Mouse (Mus musculus) erythroblast, embryonic 14.5 days (primary cell): Measurements from ENCODE around the gene Xlr5c. TPM values are rescaled to one million over a fixed set of nuclear protein-coding genes. Genes with fewer than 3 reads are reported as not detected.
"Not testable (repeated sequence)": the region's sequence is repeated elsewhere in the genome, so short reads cannot be mapped to it uniquely, and the experiment has no call there.

ENCODE experiments used
- H3K27me3 ChIP-seq: 2 replicates; pipeline ENCODE4 v1.6.1; 2012; ENCODE audit warnings: inconsistent platforms; ENCODE audit not compliant: control insufficient read depth
- H3K36me3 ChIP-seq: 2 replicates; pipeline ENCODE4 v1.6.1; 2012; ENCODE audit warnings: mild to moderate bottlenecking, inconsistent platforms; ENCODE audit not compliant: control insufficient read depth
- H3K4me1 ChIP-seq: 2 replicates; pipeline ENCODE4 v1.6.1; 2012; ENCODE audit warnings: inconsistent platforms; ENCODE audit not compliant: control insufficient read depth
- H3K4me3 ChIP-seq: replicated peaks from 2 replicates; pipeline ENCODE3; 2012; ENCODE audit warnings: moderate library complexity, mild to moderate bottlenecking, inconsistent platforms
- H3K9me3 ChIP-seq: 2 replicates; pipeline ENCODE4 v1.6.1; 2012; ENCODE audit warnings: low read length, inconsistent platforms, mixed read lengths; ENCODE audit not compliant: control insufficient read depth
- GATA1 ChIP-seq: IDR thresholded peaks from 2 replicates; pipeline ENCODE4 v1.6.1; 2012; ENCODE audit warnings: low read length, inconsistent platforms, mixed read lengths
- TAL1 ChIP-seq: IDR thresholded peaks from 3 replicates; pipeline ENCODE4 v1.6.1; 2012; ENCODE audit warnings: low read length, inconsistent platforms, mixed read lengths
- polyA plus RNA-seq: library from polyadenylated mRNA; stranded (reverse); fragments of >175 nt; gene quantifications from 2 replicates; pipeline ENCODE4 v1.2.3, GENCODE M21; 2012

Xlr5c gene
- polyA plus RNA-seq, result not detected in 2 replicates

DNA sequence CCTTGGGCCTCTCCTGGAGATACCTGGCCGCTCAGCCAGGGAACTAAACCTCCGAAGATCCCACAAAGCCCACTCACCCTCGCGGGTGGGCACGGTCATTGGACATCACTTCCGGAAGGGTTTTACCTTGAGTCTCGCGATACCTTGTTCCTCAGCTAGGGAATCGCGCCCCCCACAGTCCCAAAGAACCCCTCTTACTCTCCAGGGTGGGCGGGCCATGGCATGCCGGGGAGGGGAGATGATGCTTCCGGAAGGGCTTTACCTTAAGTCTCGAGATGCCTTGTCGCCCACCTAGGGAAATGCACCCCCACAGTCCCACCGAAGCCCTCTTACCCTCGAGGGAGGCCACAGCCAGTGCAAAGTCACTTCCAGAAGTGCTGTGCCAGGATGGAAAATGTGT is at the start of gene Xlr5c, which contains the start of gene Xlr5a:
Xlr5c (minus strand) TSS at position 101 of the 400 bp plus-strand sequence.
Xlr5a (minus strand) TSS at position 101 of the 400 bp plus-strand sequence.
- H3K27me3 ChIP-seq, H3K36me3 ChIP-seq, H3K4me1 ChIP-seq, H3K9me3 ChIP-seq, H3K4me3 ChIP-seq: not testable (repeated sequence)

DNA sequence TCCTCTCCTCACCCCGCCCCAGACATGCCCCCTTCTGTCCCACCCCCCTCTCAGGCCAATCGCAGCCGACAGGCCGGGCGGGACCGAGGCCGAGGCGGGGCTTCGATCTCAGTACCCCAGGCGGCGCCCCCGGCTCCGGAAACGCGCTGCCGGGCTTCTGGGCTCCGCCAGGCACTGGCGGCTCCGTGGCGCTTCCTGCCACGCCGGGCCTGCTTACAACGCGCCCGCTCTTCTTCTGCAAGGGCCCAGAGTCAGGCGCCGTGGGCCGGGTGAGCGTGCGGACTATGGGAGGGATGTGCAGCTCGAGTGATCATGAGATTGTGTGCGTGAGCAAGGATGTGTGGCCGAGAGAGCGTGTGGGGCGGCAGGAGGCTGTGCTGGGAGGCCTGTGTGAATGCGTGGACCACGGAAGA is 49.7 kb upstream of the Xlr5c start, which contains the start of gene Zfp275:
Zfp275 (plus strand) TSS at position 139 of the 413 bp plus-strand sequence.
- no peaks in the 10 kb centered on the region for H3K36me3 ChIP-seq
- peak within 1 kb of the TSS; percentile 69 for H3K4me3 ChIP-seq
- H3K27me3 ChIP-seq, result peaks cover 4% of the 10 kb centered on the region
- peaks cover 3% of the 10 kb centered on the region; the same call in 1 of the 2 replicates for H3K9me3 ChIP-seq
- H3K4me1 ChIP-seq, result peaks cover 15% of the 10 kb centered on the region
- TF ChIP-seq TAL1 (no peak), GATA1 (no peak)

DNA sequence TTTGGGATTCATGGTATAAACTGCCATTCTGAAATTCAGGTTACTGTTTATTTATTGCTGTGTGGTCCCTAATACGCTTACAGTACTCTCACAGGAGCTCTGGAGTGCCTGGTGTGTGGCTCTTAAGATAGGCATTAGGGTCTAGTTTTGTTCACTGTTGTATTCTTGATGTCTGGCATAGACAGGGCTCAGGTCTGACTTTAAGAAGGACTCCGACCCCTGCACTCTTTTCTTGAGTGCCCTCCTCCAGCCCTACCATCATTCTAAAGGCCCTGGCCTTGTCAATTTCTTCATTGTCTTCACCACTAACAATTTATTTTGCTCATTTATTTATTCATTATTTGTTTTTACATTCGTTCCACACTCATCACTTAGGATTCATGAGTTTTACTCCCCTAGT is 49.3 kb upstream of the Xlr5c start:
- Histone ChIP-seq H3K36me3 (no peaks in the 10 kb centered on the region), H3K27me3 (peaks cover 4% of the 10 kb centered on the region), H3K9me3 (peaks cover 3% of the 10 kb centered on the region; the same call in 1 of the 2 replicates), H3K4me1 (peaks cover 15% of the 10 kb centered on the region), H3K4me3 (peak overlapping the region; percentile 69)
- no peak for TF ChIP-seq GATA1
- TF ChIP-seq TAL1, result no peak

DNA sequence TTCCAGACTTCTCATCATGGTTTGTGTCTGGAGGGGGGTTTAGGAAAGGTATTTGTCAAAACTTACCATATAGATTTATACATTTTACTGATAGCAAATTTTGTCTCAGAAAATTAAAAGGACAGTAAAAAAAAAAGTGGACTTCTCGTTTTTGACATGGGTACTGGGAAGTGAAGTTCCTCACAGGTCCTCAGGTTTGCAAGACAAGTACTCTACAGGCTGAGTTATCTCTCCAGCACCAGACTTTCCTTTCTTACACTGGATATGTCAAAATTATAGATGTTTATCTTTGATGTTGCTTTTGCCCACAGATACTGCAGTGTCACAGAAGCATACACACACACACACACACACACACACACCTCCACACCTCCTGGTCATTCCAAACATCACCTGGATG is 48.7 kb upstream of the Xlr5c start:
- Histone ChIP-seq H3K36me3 (no peaks in the 10 kb centered on the region), H3K9me3 (peaks cover 3% of the 10 kb centered on the region; the same call in 1 of the 2 replicates), H3K27me3 (peaks cover 4% of the 10 kb centered on the region), H3K4me1 (peaks cover 15% of the 10 kb centered on the region), H3K4me3 (no peak overlapping the region)
- no peak for TF ChIP-seq TAL1
- no peak for TF ChIP-seq GATA1

DNA sequence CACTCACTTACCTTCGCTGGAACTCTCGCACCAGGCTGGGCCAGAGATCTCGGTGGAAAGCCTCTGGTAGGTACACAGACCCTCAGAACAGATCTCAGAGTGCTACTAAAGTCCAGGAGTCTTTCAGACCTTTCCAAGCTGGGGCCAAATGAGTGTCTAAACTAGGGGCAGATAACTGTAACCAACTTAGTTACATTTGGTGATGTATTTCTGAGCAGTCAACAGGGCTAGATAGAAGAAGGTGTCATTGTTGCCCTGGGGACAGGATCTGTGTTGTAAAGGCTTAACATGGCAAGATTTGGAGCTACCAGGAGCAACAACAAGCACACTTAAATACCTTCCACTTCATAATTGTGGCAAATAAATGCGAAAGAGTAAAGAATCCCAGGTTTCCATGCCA is 44.0 kb upstream of the Xlr5c start, which contains the start of gene Gm45015:
Gm45015 (minus strand) TSS at position 101 of the 400 bp plus-strand sequence.
- peaks cover 5% of the 10 kb centered on the region; the same call in 1 of the 2 replicates for H3K27me3 ChIP-seq
- no peaks in the 10 kb centered on the region for H3K4me1 ChIP-seq
- no peaks in the 10 kb centered on the region for H3K36me3 ChIP-seq
- TF ChIP-seq TAL1 (no peak), GATA1 (no peak)
- H3K4me3 ChIP-seq, result no peak within 1 kb of the TSS
- no peaks in the 10 kb centered on the region for H3K9me3 ChIP-seq

DNA sequence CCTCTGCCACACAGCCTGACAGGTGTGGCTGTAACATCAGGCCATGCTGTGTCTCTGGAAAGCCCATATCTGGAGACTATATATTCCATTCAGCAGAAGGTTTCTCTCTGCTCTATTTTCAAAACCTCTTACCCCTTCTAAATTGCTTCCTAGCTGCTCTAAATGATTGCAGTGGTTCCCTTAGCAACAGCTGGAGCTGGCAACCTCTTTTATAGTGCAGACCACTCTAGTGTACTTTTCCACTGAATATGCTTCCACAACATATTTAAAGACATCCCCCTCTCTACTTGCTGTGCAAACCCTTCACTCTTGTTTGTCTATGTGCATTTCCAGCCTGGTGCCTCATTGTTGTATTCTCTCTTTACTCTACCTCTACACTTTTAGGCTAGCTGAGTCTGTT is 40.8 kb upstream of the Xlr5c start:
- no peaks in the 10 kb centered on the region for H3K36me3 ChIP-seq
- H3K27me3 ChIP-seq, result peaks cover 5% of the 10 kb centered on the region; the same call in 1 of the 2 replicates
- TF ChIP-seq TAL1 (no peak), GATA1 (no peak)
- no peak overlapping the region for H3K4me3 ChIP-seq
- no peaks in the 10 kb centered on the region for H3K4me1 ChIP-seq
- no peaks in the 10 kb centered on the region for H3K9me3 ChIP-seq

DNA sequence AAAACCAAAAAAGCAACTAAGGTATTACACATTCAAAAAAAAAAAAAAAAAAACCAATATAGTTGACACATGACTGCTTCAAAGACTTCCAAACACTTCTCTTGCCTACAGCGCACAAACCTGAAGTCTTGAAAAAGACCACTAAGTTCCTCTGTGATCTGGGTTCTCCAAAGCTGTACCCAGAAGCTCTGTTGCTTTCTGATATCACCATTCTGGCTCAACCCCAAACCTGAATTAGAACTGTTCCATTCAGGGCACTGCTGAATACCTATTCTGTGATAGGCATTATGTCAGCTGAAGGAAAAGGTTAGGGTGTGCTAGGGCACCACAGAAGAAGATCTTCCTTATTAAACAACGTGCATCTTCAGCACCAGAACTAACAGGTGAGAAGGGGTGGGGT is 34.4 kb upstream of the Xlr5c start:
- Histone ChIP-seq H3K4me3 (no peak overlapping the region), H3K27me3 (no peaks in the 10 kb centered on the region), H3K36me3 (no peaks in the 10 kb centered on the region), H3K4me1 (no peaks in the 10 kb centered on the region), H3K9me3 (no peaks in the 10 kb centered on the region)
- TF ChIP-seq TAL1, result no peak
- no peak for TF ChIP-seq GATA1

DNA sequence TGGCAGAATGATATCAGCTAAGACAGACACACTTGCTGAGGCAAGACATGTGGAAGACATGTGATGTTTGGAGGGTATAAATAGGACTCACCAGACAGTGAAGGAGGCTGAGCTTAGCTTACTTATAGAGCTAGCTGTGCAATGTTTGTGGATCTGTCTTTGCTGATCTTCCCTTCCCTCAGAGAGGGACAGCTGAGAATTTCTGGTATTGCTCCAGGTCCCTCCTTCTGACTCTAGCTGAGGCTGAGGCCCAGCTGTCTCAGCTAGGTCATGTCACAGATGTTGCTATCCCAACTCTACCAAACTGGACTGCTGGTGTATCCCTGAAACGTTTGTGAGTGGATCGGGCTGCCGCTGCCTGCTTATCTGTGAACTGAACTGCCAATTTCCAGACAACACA is 28.3 kb upstream of the Xlr5c start:
- TF ChIP-seq TAL1 (no peak), GATA1 (no peak)
- H3K9me3 ChIP-seq, result no peaks in the 10 kb centered on the region
- H3K27me3 ChIP-seq, result no peaks in the 10 kb centered on the region
- H3K4me3 ChIP-seq, result no peak overlapping the region
- H3K36me3 ChIP-seq, result no peaks in the 10 kb centered on the region
- H3K4me1 ChIP-seq, result no peaks in the 10 kb centered on the region

DNA sequence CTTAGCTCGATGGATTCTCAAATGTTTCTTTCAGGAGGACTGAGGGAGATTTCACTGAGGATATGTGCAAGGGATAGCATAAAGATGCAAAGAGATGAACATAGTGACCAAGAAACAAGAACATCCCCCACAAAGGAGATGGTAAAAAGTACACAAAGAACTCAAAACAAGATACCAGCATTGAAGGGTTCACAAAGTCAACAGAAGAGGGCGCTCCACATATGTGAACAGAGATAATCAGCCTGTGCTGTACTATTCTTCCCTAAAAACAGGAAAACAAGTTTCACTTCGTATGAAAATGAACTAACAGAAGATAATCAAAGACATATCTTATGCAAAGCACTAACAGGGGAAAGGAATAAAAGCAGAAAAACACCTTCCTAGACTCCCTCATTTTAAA is 19.7 kb upstream of the Xlr5c start:
- Histone ChIP-seq H3K4me3 (no peak overlapping the region), H3K4me1 (no peaks in the 10 kb centered on the region), H3K36me3 (no peaks in the 10 kb centered on the region), H3K9me3 (no peaks in the 10 kb centered on the region), H3K27me3 (no peaks in the 10 kb centered on the region)
- no peak for TF ChIP-seq GATA1
- no peak for TF ChIP-seq TAL1

DNA sequence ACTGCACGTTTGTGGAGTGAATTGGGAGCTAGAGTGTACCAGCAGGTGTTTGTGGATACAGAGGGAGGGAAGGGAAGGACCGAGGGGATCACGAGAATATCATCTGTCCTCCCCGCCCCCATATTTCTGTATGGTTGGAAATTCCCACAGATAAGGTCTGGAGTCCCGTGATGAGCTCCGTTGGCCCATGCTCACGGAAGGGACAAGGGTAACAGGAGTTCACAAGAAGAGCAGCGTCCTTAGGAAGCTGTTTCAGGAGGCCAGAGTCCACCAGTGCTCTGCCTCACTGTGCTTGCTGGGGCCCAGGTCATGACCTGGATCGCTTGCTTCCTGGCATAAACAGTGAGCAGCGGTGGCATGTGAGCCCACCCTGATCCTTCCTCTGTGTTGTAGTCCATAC is 3.0 kb upstream of the Xlr5c start:
- H3K36me3 ChIP-seq, H3K9me3 ChIP-seq, H3K4me1 ChIP-seq, H3K4me3 ChIP-seq, H3K27me3 ChIP-seq: not testable (repeated sequence)

DNA sequence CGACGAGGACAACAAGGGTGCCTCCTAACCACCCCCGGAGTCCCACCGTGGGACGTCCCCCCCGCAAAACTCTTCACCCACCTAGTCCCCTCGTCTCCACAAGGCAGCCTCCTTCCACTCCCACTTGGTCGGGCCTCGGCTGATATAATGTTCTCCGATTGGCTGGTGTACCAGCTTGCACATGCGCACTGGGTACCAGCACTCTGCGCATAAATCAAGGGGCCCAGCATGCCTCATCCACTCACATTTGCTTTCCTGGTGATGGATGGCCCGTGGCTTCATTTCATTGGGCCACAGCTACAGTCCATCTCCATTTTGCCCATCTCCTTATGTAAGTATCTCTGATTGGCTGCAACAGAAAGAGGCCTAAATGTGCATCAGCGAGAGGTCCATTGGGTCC is 27.5 kb downstream of the Xlr5c start, which contains the start of gene Xlr3c:
Xlr3c (minus strand) TSS at position 121 of the 400 bp plus-strand sequence.
- not testable (repeated sequence) for H3K36me3 ChIP-seq, H3K4me1 ChIP-seq, H3K27me3 ChIP-seq, H3K4me3 ChIP-seq, H3K9me3 ChIP-seq

DNA sequence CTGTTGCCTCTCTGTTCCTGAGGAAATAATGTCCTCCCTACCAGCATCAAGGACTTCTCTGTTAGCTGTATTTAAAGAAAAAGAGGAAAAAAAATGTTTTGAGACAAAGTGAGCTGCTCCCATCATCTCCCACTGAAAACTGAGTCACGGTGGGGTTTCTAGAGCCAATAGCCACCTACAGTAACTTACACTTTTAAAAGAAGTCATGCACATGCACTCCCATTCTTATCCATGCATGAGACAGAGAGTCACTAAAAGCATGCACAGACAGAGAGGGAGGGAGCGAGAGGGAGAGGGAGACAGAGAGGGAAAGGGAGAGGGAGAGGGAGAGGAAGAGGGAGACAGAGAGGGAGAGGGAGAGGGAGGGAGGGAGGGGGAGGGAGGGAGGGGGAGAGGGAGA is 30.3 kb downstream of the Xlr5c start:
- not testable (repeated sequence) for H3K4me3 ChIP-seq, H3K9me3 ChIP-seq, H3K4me1 ChIP-seq, H3K36me3 ChIP-seq, H3K27me3 ChIP-seq

DNA sequence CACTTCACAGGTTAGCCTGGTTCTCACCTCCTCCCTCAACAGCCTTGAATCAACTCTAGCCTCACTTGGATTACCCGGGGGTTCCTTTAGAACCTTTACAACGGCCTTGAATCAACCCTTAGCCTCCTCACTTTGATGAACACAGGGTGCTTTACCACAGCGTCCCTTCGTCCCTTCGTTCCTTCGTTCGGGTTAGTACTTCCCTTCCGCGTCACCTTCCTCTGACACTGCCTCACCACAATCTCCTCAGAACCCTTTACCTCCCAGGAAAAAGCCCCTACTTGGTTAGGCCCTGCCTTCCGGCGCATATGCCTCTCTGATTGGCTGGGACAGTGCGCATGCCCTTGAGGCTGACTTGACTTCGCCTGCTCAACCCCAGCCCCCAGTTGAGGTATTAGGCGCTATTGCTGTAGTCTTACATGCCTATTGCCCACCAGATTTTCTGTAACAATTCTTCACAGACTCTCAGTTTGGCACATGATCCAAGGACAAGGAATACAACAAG is 49.9 kb downstream of the Xlr5c start, which contains the start of gene Xlr4c:
Xlr4c (minus strand) TSS at position 310 of the 505 bp plus-strand sequence.
- H3K9me3 ChIP-seq, H3K4me3 ChIP-seq: not testable (repeated sequence)

More for the DNA sequence above, 49.9 kb downstream of the Xlr5c start, which contains the start of gene Xlr4c:
- H3K36me3 ChIP-seq, H3K27me3 ChIP-seq, H3K4me1 ChIP-seq: not testable (repeated sequence)
